Mouse (Mus musculus) megakaryocyte, embryonic 14.5 days (primary cell): Measurements from ENCODE around the gene Frmpd2.

Source experiments
- FLI1 ChIP-seq: IDR thresholded peaks from 2 replicates; pipeline ENCODE4 v1.6.1; 2012; ENCODE audit warnings: low read length, inconsistent platforms, mixed read lengths
- GATA1 ChIP-seq: IDR thresholded peaks from 3 replicates; pipeline ENCODE4 v1.6.1; 2012; ENCODE audit warnings: mixed read lengths, low read length, inconsistent platforms, borderline replicate concordance

DNA sequence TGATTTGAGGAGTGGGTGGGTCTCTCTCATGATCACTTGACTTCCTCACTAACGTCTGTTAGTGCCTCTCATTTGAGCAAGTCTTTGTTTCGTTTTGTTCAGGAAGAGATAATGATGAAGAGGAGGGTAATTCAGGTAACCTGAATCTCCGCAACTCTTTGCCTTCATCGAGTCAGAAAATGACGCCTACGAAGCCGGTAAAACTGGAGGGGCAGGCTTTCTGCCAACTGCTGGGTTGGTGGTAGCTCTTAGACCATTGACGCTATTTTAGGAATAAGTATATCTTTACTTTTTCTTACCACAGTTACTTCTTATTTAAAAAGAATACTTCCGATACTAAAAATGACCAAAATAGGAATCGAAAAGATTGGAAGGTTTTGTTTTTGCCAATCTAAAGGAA is 135.9 kb downstream of the Frmpd2 start:
- TF ChIP-seq FLI1: no peak
- TF ChIP-seq GATA1: no peak
